Mouse (Mus musculus): ENCODE data around the gene Hkdc1. TPM values are rescaled to one million over a fixed set of nuclear protein-coding genes. Genes with fewer than 3 reads are reported as not detected.

The Hkdc1 gene
- polyA plus RNA-seq, 1 experiment = 0.14 TPM

DNA sequence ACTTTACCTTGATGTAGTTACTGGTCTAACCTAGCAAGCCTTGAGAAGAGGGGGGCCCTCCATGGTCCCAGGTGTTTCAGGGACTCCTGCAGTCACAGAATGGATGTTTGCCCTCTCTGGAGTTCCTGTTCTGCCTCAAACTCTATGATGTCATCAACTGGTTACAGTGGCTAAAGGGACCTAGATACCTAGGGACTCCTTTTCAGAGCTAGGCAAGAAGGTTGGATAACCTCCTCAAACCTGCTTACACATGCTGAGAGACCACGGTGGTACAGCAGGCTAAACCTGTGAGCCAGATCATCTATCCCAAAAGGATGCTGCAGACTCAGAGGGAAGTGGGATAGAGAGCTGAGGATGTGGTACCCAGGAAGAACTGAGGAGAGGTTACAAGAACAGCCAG is 42.5 kb downstream of the Hkdc1 start, which contains the start of gene Hk1:
Hk1 (minus strand) TSS at position 101 of the 400 bp plus-strand sequence.
- no peak for DNase-seq (ENCODE audit: low spot score)

DNA sequence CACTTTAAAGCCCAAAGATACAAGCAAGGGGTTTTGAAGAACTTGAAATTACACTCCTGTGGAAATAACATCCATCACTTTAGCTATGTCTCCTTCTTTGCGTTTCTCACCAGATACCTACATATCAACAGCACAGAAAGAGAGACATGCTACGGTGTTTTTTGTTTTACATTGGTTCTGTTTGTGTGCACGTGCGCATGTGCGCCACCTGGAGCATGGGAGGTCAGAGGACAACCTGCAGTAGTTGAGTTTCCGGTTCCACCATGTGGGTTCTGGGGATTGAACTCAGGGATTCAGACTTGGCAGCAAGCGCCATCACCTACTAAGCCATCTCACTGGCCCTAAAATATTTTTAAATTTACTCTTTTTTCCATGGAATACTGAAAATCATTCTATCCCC is 63.5 kb downstream of the Hkdc1 start:
- DNase-seq (ENCODE audit: low spot score) = no peak

DNA sequence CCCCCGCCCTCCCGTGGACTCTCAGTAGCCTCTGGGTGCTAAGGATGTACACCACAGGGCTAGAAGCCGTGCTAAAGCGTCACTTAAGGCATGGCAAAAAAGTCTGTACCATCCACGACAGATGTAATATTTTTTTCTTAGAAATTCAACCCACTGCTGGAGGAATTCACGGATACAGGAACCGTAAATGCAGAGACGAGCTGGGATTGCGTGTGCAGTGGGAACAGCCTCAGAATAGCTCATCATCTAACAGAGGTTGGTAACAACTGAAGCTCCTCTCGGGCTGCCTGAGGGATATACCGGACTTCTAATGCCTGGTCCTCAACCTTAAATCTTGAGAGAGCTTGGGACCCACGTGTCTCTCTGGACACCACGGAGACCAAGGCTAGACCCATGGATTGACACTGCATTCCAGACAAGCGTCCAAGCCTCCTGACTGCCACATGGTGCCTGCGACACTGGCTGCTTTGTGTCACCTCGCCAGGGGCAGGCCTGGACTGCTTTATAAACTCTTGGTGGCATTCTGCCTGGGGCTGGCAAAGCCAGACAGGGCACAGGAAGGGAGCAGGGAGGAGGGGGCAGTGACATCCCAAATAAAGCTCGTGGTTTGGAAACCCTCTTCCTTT is 66.1 kb downstream of the Hkdc1 start:
- DNase-seq (ENCODE audit: low spot score) = no peak

DNA sequence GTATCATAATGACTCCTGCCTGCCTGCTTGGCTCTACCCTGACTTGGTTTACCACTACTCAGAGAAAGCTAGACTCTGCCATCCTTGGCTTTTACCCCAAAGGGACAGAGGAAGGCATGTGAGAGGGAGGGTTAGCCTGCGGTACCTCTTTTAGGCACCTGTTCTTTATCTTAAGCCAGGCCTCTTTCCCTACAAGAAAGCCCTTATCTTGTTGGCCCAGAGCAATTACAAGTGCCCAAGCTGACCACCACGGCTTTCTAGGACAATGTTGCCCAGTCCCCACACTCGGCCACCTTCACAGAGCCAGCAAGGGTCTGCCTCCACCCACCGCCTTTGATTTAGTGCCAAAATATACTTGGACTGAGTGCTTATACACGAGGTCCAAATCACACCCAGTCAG is 77.1 kb downstream of the Hkdc1 start:
- no peak for DNase-seq (ENCODE audit: low spot score)

DNA sequence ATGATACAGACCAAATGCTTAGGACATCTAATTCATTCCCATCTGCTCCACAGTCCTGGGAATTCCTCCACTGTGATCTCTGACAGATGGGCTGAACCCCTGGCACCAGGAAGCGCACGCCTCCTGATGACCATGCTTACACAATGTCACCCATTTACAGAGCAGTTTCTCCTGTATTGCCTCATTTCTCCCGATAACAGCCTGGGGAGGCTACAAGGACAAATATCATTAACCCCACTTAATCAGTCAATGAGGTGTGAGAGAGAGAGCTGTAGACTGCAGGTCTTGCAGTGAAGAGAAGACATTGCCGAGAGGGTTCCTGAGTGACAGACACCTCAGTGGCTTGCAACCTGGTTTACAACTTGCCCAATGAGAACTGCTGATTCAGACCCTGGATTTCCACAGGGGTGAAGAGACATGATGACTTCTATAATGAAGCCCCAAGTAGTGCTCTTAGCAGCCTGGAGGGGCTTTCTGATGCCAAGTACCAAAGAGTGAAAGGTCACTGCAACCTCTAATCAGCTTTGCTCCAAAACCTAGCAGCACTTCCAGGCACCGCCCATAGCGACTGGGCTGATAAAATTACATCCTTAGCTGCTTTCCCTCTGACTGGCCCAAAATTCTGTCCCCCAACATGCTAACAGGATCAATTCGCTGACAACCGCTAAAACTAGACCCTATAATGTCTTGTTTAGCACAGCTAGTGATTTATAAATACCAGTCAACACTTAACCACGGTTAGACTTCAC is 78.1 kb downstream of the Hkdc1 start:
- no peak for DNase-seq (ENCODE audit: low spot score)

DNA sequence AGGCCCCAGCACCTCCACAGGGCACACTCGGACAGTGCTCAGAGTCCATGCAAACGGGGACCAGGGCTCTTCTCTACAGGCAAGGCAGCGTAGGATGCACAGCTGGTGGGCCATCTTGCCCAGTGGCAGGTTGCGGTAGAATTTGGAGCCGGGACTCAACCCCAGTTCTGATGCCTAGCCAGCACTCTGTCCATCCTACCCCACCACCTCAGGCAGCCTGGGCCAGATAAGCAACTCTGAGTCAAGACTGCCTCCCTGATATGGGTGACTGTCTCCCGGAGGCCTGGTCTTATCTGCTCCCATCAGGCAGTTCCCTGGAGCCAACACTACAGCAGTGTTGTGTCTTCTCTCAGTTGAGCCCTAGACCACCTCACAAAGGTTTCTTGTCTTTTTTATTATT is 79.8 kb downstream of the Hkdc1 start:
- DNase-seq (ENCODE audit: low spot score) = no peak

DNA sequence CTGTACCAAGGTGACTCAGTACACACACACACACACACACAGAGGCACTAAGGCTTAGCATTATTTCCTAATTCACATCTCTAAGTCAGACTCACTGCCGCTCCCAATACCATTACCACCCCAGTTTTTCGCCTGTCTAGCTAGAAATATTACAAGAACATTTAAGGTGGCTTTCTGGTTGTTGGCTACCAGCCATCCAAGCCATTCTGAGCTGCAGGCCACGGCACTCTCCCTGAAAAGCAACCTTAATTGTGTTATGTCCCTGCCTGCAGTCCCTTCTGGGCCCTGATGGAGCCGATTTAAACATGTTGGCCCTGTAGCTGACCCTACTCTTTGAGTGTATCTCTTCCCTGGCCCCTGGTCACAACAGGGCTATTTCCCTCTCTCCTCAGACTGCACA is 80.3 kb downstream of the Hkdc1 start:
- DNase-seq (ENCODE audit: low spot score) = no peak

DNA sequence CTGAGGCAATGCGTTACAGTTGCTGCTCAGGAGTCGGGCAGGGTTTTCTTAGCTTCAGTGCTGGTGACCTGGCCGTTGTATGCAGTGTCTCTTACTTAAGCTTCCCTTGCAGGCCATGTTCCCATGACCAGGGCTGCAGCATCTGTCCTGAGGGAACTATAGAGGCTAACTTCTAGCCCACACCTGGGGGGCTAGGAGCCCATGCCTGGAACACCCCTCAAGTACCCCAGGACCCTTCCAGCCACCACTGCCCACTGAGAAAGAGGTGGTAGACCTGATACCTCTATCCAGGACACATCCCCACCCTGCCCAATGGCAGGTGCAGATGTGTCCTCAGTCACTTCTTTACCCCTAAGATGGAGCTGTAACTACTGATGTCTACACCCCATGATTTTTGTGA is 81.3 kb downstream of the Hkdc1 start:
- no peak for DNase-seq (ENCODE audit: low spot score)

DNA sequence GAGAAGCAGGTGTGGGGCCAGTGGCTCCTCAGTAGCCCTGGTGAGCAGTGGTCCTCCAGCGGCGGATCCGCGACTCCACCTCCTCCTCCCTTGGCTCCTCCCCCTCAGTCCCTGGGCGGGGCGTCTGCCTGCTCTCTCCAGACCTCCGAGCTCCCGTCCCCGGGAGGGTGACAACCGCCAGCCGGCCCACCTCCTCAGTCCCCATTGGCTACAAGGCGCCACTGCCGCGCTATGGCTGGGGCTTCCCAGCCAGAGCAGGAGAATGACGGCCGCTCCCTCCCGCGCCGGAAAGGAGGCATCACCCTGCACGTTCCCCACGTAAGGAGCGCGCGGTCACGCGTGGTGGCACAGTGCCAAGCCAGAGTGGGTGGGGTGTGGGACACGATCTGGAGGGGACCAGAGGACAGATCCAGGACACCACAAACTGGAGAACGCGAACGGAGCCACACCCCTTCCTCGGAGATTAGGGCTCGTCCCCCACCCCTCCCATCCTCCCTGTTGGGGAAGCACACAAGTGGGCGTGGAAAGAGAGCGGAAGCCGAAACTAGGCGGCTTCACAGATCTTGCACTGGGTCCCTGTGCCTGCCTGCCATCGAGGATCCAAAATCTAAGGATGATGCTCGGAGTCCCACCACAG is 82.1 kb downstream of the Hkdc1 start:
- peak; percentile 97 for DNase-seq (ENCODE audit: low spot score)

DNA sequence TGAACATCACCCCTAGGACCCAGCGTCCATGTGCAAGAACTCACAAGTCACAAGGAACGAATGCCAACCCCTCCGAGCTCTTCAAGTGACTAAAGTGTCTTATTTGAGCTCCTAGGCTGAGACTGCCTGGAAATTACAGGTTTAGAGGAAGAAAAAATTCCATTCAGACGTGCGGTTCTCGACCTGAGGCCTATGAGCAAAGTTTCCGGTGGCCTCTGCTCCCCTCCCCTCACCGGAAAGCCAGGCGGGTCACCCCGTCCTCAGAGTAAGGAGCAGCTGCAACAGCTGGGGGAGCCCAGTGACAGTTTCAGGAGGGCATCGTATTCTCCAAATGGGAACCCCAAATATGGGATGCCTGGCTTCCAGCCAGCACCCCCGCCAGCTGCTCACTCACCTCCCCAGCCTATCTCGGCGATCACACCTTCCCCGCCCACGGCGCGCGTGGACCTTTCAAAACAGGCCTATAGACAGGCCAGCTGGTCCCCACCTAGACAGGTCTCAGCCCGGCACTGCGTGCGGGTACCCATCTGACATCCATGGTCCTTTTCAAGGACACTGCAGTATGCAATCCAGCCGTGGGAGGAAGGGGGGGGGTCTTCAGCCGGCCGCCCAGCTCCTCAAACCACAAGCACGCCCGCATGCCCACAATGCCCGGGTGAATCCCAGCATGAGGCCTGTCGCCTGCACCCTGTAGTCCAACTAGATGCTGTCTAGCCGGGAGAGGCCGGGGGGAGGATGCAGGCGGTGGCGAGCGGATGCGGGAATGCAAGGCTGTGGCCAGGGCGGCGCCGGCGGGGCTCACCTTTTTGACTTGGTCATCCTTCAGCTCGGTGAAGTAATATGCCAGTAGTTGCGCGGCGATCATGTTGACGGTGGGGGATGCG is 82.8 kb downstream of the Hkdc1 start:
- DNase-seq (ENCODE audit: low spot score) = peak; percentile 40

DNA sequence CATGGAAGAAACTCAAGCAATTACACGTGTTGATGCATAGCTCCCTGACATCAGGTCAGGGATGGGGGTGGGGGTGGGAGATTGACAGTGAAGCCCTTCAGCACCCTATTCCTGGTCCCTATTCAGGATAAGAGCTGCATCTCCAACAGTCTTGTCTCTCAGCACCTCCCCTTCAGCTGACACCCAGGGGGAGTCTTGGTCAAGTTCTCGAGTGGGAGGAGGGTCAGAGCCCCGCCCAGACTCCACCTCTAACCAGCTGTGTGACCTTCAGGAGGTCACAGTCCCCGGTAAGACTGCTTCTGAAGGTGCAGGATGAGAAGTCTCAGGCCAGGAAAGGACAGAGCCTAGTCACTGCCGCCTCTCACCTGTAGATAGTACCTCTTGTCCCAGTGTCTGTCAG is 83.7 kb downstream of the Hkdc1 start:
- DNase-seq (ENCODE audit: low spot score) = no peak

DNA sequence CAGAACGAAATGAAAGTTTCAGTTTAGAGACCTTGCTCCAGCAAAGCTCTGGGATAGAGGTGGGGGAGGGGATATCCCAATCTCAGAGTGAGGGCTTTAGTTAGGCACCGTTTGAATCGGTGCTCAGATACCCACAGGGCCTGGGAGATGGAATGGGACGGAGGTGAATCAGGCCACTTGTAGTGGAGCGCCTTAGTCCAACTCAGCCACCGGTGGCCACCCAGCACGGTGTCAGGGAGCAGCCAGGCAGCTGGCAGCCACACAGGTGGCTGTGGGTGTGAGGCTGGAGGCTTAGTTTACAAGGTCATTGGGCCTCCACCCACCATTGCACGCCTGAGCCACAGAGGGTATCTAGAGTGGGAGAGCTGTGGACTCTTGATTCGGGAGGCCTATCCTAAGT is 84.1 kb downstream of the Hkdc1 start:
- no peak for DNase-seq (ENCODE audit: low spot score)

DNA sequence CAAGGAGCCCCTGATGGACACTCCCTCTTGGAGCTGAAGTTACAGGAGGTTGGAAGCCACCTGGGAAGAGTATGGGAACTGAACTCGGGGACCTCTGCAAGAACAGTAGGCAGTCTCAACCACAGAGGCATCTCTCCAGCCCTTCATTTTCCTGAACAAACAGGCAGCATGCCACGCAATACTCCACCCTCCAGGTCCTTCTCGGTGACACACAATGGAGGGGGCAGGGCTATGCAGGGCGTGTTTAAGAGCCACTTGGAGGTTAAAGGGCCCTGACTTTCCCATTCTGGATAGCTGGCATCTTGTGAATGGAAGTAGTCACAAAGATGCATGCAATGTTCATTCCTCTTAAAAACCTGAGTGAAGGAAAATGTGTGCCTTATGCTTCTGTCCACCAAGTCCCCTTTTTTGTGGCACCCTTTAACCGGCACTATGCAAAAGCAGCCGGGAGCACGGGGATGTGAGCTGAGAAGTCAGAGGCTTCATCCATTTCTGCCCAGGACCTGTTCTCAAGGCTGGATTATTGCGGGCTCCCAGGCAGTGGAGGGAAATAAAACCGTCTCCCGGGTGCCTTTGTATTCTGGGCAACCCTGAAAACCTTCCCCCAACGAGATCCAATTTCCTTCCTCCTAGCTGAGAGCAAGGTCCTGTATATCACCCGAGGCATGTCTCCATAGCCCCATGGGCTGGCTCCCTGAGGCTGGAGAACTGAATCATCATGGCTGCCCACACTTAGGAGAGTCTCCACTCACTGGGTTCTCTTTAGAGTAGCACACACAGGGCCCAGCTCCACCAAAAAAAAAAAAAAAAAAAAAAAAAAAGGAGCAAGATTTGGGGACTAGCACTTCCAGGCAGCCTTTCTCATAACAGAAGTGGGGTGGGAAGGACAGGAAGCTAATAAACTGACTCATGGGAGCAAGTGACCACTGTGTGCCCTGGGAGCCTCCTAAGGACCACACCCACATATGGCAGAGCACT is 85.4 kb downstream of the Hkdc1 start:
- DNase-seq (ENCODE audit: low spot score) = no peak

DNA sequence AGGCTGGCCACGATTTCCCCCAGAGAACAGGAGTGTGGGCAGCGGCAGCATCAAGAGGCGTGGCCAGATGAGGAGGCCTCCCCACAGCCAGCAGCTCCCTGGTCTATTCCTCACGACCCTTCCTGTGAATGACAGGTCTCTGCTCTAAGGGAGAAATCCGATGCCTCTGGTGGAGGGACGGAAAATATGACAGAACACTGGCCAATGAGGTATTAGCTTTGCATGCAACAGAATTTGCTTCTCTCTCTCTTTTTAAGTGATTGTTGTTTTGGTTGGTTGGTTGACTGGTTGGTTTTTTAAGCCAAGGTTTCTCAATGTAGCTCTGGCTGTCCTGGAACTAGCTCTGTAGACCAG is 86.9 kb downstream of the Hkdc1 start:
- no peak for DNase-seq (ENCODE audit: low spot score)

DNA sequence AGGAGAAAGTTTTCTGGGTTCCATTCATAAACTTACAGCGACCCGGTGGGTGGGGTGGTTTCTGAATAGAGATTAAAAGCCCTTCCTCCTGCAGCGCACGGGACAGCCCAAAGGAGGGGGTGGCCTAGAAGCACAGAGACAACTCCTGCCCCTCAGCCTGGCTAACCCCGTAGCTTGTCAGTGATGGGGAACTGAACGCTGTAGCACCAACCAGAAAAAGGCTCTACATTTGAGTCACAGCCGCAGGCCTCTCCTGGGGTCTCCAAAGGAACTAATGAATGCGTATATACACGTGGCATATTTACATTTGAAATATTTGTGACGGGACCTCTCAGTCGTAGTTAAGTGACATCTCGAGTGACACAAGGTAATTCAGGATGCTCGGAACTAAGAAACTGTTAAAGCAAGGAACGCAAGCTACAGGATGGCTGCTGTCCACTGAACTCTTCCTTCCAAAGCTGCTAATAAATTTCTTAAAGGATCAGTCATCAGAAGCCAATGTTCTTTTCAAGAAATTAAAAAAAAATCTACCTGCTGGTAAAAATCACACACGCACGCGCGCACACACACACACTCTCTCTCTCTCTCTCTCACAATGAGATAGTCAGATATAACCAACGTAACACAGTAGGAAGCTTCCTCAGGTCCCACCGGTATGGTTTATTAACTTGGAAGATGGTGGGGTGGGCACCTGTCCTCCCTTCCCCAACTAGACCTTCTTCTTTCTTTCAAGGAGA is 87.4 kb downstream of the Hkdc1 start:
- DNase-seq (ENCODE audit: low spot score) = no peak

DNA sequence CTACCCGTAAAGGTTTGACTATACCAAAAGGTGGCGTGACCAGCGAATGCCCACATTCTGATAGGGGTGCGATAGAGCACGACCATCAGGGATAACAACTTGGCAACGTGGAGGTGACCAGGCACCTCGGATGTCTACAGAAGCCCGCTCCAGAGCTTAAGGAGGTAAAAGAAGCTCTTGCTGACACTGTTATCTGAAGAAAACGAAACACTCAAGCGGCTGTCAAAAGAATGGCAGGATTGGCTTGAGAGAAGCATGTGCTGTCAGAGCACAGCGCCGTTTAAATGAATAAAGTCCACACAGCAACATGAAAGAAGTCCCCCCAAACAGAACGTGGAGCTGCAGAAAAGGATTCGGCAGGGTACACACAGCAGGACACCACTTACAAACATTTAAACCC is 89.0 kb downstream of the Hkdc1 start:
- DNase-seq (ENCODE audit: low spot score) = no peak
